Mouse (Mus musculus) c-Kit-negative CD71-positive TER-119-positive erythroid progenitor cells, embryonic 14.5 days (primary cell): ENCODE measurements around the gene Isx.

Source experiments
- DNase-seq: peaks from one replicate; pipeline ENCODE4 v3.0.0-alpha.2; 2013; ENCODE audit warnings: low read depth, low spot score

The Isx gene

GRCm38 (mm10) chr8:74901765-74902164, 28.8 kb downstream of the Isx start:
- DNase-seq, result no peak

DNA sequence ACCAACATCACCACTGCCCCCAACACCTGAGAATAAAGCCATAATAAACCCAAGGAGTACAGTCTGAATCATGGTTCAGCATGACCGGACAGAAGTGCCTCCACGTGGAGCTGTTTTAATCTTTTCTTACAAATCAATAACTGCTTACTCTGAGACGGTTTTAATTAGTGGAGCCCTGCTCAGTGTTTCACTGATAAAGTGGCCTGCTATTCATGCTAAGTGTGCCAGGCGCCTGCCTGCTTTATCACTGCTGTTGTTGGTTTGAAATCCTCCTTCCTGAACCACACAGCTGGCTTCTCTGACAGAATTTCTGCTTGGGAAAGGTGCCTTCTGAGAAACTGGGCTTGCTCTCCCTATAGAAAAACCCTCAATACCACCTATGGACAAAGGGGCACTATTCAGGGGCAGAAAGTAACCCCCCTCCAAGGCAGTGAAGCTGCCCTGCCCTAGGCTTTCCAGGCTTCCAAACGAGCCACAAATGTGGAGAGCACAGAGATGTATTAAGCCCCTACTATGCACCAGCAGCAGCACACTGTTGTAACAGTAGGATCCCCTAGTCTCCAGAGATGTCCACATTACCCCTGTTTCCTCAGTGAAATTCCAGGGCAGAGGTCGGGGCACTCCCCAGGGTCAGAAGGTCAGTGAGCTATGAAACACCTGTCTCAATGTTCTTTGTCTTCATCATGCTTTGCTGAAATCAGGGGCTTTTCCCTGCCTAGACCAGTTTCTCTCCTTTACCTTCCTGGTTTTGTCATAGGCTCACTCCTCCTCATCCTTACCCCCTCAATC, 30.3 kb downstream of the Isx start:
- DNase-seq, result no peak

DNA sequence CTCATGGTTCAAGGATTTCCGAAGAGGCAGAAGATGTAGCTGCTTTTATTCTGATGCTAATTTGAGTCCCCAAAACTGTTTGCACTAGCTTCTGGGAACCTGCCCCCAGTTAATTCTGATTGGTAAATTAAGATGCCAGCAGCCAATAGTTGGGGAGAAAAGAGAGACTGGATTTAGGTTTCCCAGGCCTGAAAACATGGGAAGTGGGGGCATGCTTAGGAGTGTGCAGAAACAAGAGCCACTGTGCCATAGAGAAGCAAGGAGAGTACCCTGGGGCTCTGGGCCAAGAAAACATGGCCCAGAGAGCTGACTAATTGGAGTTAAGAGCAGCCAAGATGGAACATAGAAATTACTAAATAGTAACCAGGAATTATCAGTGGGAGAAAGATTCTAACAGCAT, 33.4 kb downstream of the Isx start:
- no peak for DNase-seq

- no peak for DNase-seq
Measured at GRCm38 (mm10) chr8:74910708-74911107, 37.7 kb downstream of the Isx start.

- no peak for DNase-seq
Measured at GRCm38 (mm10) chr8:74920691-74921421, 47.9 kb downstream of the Isx start.

GRCm38 (mm10) chr8:74921882-74922518, 49.0 kb downstream of the Isx start:
- DNase-seq, result no peak

- no peak for DNase-seq
Measured at GRCm38 (mm10) chr8:74927940-74928339, 55.0 kb downstream of the Isx start.

- peak; percentile 5 for DNase-seq
Measured at GRCm38 (mm10) chr8:74930731-74931130, 57.8 kb downstream of the Isx start.

DNA sequence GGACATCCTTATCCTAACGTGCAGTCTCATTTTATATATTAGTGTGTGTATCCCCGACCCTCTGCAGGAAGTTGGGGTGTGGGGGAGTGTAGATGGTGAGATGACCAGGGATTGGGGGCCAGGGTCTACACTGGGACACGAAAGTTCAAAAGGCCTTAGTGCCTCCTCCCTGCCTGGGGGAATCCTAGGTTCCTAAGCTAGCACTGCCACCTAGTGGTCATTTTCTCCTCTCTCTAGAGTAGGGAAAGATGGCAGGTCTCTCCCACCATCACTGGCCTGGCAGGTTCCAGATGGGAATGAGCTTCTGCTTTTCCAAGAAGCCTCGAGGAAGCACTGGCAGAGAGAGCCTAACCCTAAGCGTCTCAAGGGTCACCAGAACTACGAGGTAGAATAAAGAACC, 62.3 kb downstream of the Isx start:
- DNase-seq, result peak; percentile 3

- DNase-seq, result no peak
Measured at GRCm38 (mm10) chr8:74936656-74937055, 63.7 kb downstream of the Isx start.

GRCm38 (mm10) chr8:74942056-74942455, 69.1 kb downstream of the Isx start:
- no peak for DNase-seq
